ENCODE assay signal across 8 mouse cellular contexts in genomic region chr5:132074360-132074723, GRCm38 (mm10).
DNase-seq lines count a peak whose midpoint lies in the region; ATAC-seq lines count a peak whose summit lies in the region.

No protein-coding gene starts in this region.

- H3K27me3 ChIP-seq in heart, embryonic 10.5 days (ENCODE audit: insufficient read depth, poor library complexity, severe bottlenecking), result no peaks in the 10 kb centered on the region
- H3K27me3 ChIP-seq in embryonic facial prominence, embryonic 10.5 days (replicated peaks; ENCODE audit: low read depth, poor library complexity, severe bottlenecking), result no peaks in the 10 kb centered on the region
- H3K27me3 ChIP-seq in heart, embryonic 14.5 days (ENCODE audit: control insufficient read depth, insufficient read depth, low read length), result no peaks in the 10 kb centered on the region
- H3K27me3 ChIP-seq in midbrain, embryonic 12.5 days, result peaks cover 6% of the 10 kb centered on the region; the same call in 1 of the 2 replicates

- H3K9me3 ChIP-seq in heart, embryonic 10.5 days, result no peaks in the 10 kb centered on the region
- H3K9me3 ChIP-seq in embryonic facial prominence, embryonic 10.5 days, result no peaks in the 10 kb centered on the region
- 0 out of 2 replicates have a peak, but pooled peaks cover 3% of the 10 kb centered on the region for H3K9me3 ChIP-seq in heart, embryonic 14.5 days (ENCODE audit: control insufficient read depth, low read length)
- H3K9me3 ChIP-seq in midbrain, embryonic 12.5 days, result no peaks in the 10 kb centered on the region

- intact Hi-C loops in heart, postnatal 25 days (cut with DNase I), result no loop called here

- H3K4me1 ChIP-seq in heart, embryonic 10.5 days, result peaks cover 32% of the 10 kb centered on the region
- peaks cover 51% of the 10 kb centered on the region for H3K4me1 ChIP-seq in embryonic facial prominence, embryonic 10.5 days
- peaks cover 12 to 21% of the 10 kb centered on the region in 2 experiments for H3K4me1 ChIP-seq in heart, embryonic 14.5 days (ENCODE audit: control insufficient read depth in 2 of 2, insufficient read depth in 2 of 2, low read length in 2 of 2)
- H3K4me1 ChIP-seq in midbrain, embryonic 12.5 days, result peaks cover 46% of the 10 kb centered on the region

- H3K9ac ChIP-seq in heart, embryonic 14.5 days (ENCODE audit: low read length), result no peak overlapping the region
- H3K9ac ChIP-seq in midbrain, embryonic 12.5 days (replicated peaks), result 0 out of 2 replicates have a peak overlapping the region, but pooled peaks have one; percentile 8

- H3K36me3 ChIP-seq in heart, embryonic 10.5 days, result 0 out of 2 replicates have a peak, but pooled peaks cover 4% of the 10 kb centered on the region
- no peaks in the 10 kb centered on the region for H3K36me3 ChIP-seq in embryonic facial prominence, embryonic 10.5 days (replicated peaks)
- no peaks in the 10 kb centered on the region for H3K36me3 ChIP-seq in heart, embryonic 14.5 days (ENCODE audit: control insufficient read depth, insufficient read depth, low read length)
- H3K36me3 ChIP-seq in midbrain, embryonic 12.5 days, result no peaks in the 10 kb centered on the region

- H3K4me2 ChIP-seq in heart, embryonic 14.5 days (ENCODE audit: low read length), result peak overlapping the region; percentile 50
- peak overlapping the region; percentile 44 for H3K4me2 ChIP-seq in midbrain, embryonic 12.5 days (replicated peaks)

- no peak for ATAC-seq in heart, embryonic 14.5 days (ENCODE audit: insufficient number of reproducible peaks, insufficient read depth, low FRiP score, low read depth)
- peak; percentile 85 for ATAC-seq in midbrain, embryonic 12.5 days (ENCODE audit: low FRiP score, low read depth)

- 24% methylated on average over 11 of the region's 11 CpGs for WGBS in heart, embryonic 10.5 days
- 5% methylated on average over 11 of the region's 11 CpGs for WGBS in embryonic facial prominence, embryonic 10.5 days
- WGBS in heart, embryonic 14.5 days, result 19% methylated on average over 11 of the region's 11 CpGs
- 3% methylated on average over 11 of the region's 11 CpGs for WGBS in midbrain, embryonic 12.5 days

- no peak for DNase-seq in heart, embryonic 10.5 days (ENCODE audit: low spot score)
- no peak for DNase-seq in heart, postnatal 25 days (ENCODE audit: low spot score)
- DNase-seq in embryonic facial prominence, embryonic 10.5 days (ENCODE audit: low spot score), result peak; percentile 79
- no peak for DNase-seq in testis, postnatal 14 days (ENCODE audit: low spot score)
- no peak for DNase-seq in right cerebral cortex, postnatal 36 days (ENCODE audit: low spot score in 2 of 2)
- DNase-seq in layer of hippocampus, adult 9-10 months (ENCODE audit: low spot score), result no peak

- H3K27ac ChIP-seq in heart, embryonic 10.5 days, result 0 out of 2 replicates have a peak overlapping the region, but pooled peaks have one; percentile 13
- peak overlapping the region; percentile 49 for H3K27ac ChIP-seq in embryonic facial prominence, embryonic 10.5 days (replicated peaks)
- no peak overlapping the region for H3K27ac ChIP-seq in heart, embryonic 14.5 days (replicated peaks in 1 of 2; ENCODE audit: control insufficient read depth in 1 of 2, insufficient read depth in 1 of 2, low read depth in 2 of 2, low read length in 2 of 2)
- peak overlapping the region; percentile 76 for H3K27ac ChIP-seq in midbrain, embryonic 12.5 days (replicated peaks)

- peak overlapping the region; percentile 19; the same call in 1 of the 2 replicates for H3K4me3 ChIP-seq in heart, embryonic 10.5 days
- peak overlapping the region; percentile 34 for H3K4me3 ChIP-seq in embryonic facial prominence, embryonic 10.5 days
- H3K4me3 ChIP-seq in heart, embryonic 14.5 days (ENCODE audit: control insufficient read depth in 1 of 2, insufficient read depth in 1 of 2, low read depth in 1 of 2, low read length in 2 of 2), result no peak overlapping the region; a peak in 2 of 4 replicates
- 0 out of 2 replicates have a peak overlapping the region, but pooled peaks have one; percentile 10 for H3K4me3 ChIP-seq in midbrain, embryonic 12.5 days

Comparison
In these comparisons a context has a peak if more than half of its experiments do, and no peak if none do; other contexts are left out.
1. H3K27ac ChIP-seq: peak in heart, embryonic 10.5 days (single experiment), embryonic facial prominence, embryonic 10.5 days (single experiment) and midbrain, embryonic 12.5 days (single experiment); none in heart, embryonic 14.5 days (0 of 2).
2. H3K4me3 ChIP-seq: peak in heart, embryonic 10.5 days (single experiment), embryonic facial prominence, embryonic 10.5 days (single experiment) and midbrain, embryonic 12.5 days (single experiment); none in heart, embryonic 14.5 days (0 of 2).